Mouse (Mus musculus): ENCODE measurements around the gene Tubgcp5.
"Not testable (repeated sequence)": the region's sequence is repeated elsewhere in the genome, so short reads cannot be mapped to it uniquely, and the experiment has no call there.

Tubgcp5 gene

DNA sequence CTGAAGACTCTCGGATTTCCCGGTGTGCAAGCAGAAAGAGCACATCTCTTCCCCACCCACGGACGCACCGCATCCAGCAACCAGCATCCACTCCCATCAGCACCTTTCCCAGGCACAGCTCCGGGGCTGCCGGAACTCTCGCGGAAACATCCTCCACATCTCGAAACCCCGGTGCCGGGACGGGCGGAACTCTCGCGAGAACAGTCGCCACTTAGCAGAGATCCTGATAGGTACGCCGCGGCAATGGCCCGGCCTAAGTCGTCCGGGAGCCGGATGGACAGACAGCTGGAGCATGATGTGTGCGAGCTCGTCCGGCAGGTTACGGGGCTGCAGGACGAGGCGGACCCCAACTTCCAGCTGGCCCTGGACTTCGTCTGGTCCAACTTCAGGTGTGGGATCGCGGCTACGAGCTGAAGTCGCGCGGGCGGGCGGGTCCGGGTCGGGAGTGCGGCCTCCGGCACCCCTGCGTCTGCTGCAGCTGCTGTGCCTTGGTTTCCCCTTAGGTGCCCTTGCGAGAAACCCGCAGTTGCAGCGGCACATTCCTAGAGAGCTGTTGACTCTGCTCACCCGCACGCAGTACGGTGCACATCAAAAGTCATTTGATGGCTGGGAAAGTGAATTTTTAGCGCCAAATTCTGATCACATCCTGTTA lies at the start of gene Tubgcp5:
Gene Tubgcp5 (plus strand): TSS at position 203 of the 652 bp plus-strand sequence.
- DNase-seq (ENCODE audit: low spot score in 2 of 2): peak; percentile 96 to 97

DNA sequence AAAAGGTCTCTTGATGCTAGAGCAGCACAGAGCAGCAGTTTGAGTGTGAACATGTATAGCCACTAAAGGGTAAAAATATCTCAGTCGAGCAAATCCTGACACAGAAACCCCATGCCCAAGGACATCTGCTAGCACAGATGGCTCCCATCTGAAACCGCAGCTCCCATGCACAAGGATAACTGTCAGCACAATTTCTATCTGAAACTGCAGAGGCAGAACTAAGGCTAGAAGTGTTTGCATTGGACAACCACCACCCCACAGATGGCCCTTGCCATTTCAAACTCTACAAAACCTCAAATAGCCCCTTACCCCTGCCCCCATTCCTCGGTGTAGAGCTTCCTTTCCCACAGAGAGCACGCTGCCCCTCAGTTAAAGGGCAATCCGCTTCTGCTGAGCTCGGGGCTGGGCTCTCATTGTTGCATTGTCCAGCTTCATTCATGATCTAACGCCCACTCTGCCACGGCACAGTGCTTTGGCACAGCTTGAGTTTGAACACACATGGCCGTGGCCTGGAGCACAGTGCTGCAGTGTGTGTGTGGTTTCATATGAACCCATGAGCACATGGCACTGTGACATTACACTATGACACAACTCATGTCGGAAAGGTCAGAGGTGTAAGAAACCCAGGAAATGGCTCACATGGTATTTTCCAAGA lies 49.3 kb upstream of the Tubgcp5 start:
- no peak for DNase-seq (ENCODE audit: low spot score in 2 of 2)

- no peak for DNase-seq (ENCODE audit: low spot score in 2 of 2)
Measured at GRCm38 (mm10) chr7:55750841-55751240, 43.1 kb upstream of the Tubgcp5 start.

DNA sequence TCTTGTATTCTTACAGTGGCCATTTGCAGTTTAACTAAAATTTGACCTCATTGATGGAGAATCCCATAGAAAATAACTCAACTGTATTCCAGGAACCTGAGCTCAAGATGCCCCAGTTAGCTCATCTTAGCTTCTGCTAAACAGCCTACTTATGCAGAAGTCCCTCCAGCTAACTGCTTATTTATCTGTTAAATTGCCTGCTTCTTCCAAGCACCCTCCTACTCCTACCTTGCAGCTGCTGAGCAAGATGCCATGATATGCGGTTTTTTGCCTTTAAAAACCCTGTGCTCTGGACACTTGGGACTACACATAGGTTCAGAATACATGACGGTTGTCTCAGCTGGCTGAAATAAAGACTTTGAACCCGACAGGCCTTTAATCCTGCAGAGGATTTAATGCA lies 34.6 kb upstream of the Tubgcp5 start:
- DNase-seq (ENCODE audit: low spot score in 2 of 2): no peak

DNA sequence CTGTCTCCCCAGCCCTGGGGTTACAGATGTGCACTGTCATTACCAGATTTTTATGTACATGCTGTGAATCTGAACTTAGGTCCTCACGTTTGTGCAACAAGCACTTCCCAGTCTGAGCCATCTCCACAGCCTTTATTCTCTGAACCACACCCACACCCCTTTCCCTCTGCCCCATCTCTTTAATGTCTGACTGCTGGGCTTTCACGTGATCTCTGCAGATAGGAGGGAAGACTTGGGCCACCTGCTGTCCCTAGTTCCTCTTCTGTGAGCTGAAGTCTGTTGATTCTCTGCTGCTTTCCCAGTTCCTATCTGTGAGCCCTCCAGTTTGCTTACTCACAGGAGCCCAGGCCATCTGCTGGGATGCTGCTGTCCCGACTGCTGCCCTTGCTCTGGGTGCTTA lies 26.0 kb upstream of the Tubgcp5 start, which contains the start of gene Siglech:
Gene Siglech (plus strand): TSS at position 253 of the 400 bp plus-strand sequence.
- peak; percentile 18 to 31 for DNase-seq (ENCODE audit: low spot score in 2 of 2)

DNA sequence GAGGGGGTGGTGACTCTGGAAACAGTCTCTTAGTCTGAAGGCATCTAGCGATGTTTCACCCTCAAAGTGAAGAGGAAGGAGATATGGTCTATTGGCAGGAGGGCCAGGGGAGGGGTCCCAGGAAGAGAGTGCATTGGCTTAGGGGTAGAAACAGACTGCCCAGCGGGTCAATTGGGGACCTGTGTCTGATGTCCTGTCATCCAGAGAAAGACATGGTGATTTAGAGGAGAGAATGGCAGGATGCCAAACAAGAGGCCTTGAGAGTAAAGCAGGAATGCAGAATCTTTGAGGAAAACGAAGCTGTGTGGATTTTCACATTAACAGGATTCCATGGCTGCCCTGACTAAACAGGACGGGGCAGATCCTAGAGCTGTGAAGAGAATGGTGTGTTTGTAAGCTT lies 13.9 kb upstream of the Tubgcp5 start:
- DNase-seq (ENCODE audit: low spot score in 2 of 2): no peak

DNA sequence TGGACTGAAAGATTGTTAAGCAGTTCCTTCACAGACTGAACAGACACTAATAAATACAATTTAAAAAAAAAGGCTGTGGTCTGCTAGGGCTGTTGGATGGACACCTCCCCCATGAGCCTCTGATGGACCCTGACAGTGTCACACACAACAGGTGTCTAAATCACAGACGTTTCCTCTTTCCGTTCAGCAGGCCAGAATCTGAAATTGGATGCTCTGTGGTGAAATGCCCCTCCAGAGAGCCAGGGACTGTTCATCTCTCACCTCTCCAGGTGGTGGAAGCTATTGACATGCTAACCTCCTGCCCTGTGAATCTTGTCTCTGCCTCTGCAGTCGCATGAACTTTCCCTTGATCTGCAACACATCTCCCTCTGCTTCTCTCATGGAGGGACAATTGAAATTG lies 11.5 kb upstream of the Tubgcp5 start:
- peak in 1 of 2 experiments; percentile 22 for DNase-seq (ENCODE audit: low spot score in 2 of 2)

DNA sequence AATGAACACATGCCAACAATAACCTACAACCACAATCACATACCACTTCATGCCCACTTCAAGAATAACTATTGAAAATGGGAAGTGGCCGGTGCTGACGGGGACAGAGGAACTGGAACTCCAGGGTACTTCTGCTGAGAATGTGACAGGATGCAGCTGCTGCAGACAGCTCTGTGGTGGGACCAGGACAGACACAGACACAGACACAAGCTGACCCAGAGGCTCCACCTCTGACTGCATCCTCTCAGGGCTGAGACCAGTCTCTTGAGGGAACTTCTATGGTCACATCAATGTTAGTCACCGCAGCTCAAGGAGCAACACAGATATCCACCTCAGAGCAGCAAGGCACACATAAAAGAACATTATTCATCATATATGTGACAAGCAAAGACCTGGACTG lies 9.4 kb upstream of the Tubgcp5 start:
- DNase-seq (ENCODE audit: low spot score in 2 of 2): peak; percentile 80 to 82

GRCm38 (mm10) chr7:55790586-55790985 lies 3.4 kb upstream of the Tubgcp5 start:
- DNase-seq (ENCODE audit: low spot score in 2 of 2): not testable (repeated sequence)

GRCm38 (mm10) chr7:55792280-55792679 lies 1.7 kb upstream of the Tubgcp5 start:
- DNase-seq (ENCODE audit: low spot score in 2 of 2): no peak

DNA sequence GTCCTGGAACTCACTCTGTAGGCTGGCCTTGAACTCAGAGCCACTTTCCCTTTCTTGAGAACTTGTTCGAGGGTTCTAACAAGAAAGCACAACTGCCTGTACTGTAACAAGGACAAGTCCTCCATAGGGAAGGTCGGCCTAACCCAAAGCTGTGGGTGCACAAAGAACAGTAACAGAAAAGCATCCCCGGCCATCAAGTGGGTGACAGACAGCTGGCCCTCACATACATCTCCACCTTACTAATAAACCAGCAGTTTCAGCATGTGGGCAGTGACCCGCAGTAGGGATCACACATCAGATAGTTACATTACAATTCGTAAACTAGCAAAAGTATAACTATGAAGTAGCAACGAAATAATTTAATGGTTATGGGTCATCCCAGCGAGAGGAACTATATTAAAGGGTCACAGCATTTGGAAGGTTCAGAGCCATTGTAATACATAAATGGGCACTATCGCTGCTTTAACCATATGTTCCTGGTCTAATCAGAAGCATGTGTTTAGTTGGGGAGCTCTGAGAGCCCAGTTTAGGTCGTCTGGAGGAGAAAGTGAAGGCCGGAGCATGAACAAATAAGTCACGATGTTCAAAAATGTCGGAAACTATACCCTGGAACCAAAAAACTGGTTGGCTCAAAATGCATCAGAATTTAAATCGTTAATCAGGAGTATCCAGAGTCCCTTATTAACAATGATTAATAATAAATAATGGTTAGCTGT lies 560 bp upstream of the Tubgcp5 start:
- DNase-seq (ENCODE audit: low spot score in 2 of 2): no peak

DNA sequence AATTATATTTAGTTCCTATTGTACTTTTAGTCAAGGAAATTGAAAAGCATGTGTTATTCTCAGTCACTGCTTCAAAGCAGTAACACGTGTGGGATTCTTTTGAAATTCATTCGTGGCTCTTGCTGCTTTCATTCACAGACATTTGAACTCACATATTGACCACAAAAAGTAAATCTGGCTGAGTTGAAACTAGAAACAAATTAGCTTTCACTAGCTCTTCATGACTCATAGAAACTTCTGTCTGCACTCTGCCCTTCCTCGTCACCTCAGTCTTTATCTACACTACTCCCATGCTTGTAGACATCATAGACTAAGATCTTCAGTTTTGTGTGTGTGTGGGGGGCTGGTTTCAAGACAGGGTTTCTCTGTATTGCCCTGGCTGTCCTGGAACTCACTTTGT lies 6.0 kb downstream of the Tubgcp5 start:
- DNase-seq (ENCODE audit: low spot score in 2 of 2): no peak

DNA sequence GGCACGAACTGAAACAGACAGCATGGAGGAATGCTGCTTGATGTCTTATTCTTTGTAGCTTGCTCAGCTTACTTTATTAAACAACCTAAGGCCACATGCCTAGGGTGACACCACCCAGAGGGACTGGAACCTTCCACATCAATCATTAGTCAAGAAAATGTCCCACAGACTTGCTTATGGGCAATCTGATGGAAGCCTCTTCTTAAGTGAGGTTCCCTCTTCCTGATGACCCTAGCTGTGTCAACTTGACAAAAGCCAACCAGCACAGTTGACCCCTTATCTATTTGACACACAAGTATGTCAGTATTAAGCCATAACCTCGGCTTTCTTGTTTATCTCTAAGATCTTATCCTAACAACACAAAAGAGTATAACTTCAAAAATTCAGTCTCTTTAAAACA lies 16.0 kb downstream of the Tubgcp5 start:
- no peak for DNase-seq (ENCODE audit: low spot score in 2 of 2)

GRCm38 (mm10) chr7:55824468-55824867 lies 30.5 kb downstream of the Tubgcp5 start:
- DNase-seq (ENCODE audit: low spot score in 2 of 2): no peak

DNA sequence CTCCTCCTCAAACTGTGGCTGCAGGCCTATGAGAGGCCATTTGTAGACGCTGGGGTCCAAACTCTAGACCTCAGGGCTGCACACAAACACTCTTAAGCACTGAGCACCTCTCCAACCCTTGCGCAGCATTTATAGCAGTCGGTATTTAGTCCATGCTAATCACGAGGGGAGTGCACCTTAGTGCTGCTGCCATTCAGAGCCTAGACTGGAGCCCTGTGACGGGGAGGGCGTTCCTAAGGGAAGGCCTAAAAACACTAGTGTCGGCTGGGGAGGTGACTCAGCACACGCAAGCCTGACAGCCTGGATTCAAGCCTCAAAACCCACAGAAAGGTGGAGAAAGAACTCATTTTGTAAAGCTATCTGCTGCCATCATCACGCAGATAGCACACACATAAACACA lies 33.6 kb downstream of the Tubgcp5 start:
- no peak for DNase-seq (ENCODE audit: low spot score in 2 of 2)

- no peak for DNase-seq (ENCODE audit: low spot score in 2 of 2)
Measured at GRCm38 (mm10) chr7:55836877-55837276, 42.9 kb downstream of the Tubgcp5 start.

- no peak for DNase-seq (ENCODE audit: low spot score in 2 of 2)
Measured at GRCm38 (mm10) chr7:55841445-55841844, 47.5 kb downstream of the Tubgcp5 start, which contains the start of gene Cyfip1. Cyfip1 (plus strand) TSS chr7:55841745.

DNA sequence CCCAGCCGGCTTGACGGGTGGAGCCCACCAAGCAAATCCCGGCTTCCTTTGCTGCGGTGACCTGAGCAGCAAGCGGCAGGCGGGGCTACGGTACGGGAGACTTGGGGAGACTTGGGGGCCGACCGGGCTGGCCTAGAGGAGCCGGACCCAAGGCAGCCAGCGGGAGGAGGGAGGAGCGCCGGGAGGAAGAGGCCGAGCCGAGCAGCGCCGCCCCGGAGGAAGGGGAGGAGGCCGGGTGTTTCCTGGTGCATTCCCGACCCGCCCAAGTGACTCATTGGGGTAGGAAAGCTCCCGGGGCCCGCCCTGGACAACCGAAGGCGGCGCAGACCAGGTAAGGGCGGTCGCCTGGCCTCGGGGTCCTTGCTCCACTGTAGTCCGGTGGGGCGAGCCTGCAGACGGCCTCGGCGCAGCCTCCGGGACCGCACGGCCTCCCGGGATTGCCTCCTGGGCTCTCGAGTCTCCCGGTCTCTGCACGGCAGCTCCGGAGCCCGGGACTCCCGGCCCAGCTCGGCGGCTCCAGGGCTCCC lies 48.1 kb downstream of the Tubgcp5 start:
- DNase-seq (ENCODE audit: low spot score in 2 of 2): peak; percentile 74

DNA sequence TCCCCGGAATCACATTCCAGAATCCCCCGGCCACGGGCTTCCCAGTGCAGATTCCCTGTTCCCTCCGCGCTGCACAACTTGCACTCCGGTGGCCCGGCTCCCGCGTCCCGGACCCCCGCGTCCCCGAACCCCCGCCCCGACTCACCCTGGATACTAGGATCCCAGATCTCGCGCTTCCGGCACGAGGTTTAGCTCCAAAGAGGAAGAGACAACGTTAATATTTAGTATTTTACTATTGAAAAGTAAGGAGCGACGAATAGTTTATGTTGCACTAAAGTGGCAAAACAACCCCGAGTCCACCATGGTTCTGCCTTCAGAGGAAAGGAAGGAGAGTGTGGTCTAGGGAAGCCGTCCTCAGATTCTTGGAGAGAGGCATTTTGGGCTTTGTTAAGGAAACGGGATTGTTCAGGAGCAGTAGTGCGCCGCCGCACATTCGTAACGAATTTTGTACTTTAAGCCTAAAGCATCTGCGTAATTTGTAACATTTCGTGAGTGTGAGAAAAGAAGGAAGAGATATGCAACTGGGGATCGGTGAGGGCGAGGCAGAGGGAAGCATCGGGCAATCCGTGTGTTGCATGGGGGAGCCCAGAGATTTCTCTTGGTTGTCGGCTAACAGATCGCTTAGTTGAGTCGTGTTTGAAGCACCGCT lies 48.7 kb downstream of the Tubgcp5 start:
- no peak for DNase-seq (ENCODE audit: low spot score in 2 of 2)

DNA sequence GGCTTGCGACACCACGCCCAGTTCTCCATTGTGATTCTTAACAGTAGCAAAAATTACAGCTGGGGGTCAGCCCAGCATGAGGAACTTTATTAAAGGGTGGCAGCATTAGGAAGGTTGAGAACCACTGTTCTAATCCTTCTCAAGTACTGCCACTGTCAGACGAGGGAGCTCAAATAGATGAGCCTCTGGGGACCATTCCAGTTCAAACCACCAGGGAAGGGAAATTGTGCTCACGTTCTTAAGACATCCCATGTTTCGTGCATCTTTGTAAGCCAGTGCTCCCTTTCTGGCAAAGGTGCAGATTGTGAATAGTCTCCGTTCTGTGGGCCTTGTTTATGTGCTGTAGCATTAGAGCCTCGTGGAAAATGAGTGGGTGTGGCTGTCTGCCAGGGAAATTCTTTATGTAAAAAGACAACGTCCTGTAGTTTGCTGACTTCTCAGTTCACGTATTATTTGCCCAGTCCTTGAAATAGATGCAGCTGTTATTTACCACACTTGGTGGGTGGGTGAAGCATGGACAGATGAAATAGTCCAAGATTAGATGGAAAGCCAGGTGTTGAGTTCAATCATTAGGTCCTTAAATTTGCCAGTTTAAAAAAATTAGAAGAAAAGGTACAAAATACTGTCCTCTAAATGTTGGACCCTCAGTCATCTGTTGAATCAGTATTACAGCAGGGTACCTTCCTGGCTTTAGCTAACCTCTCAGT lies 52.8 kb downstream of the Tubgcp5 start:
- no peak for DNase-seq (ENCODE audit: low spot score in 2 of 2)

GRCm38 (mm10) chr7:55849948-55850571 lies 56.1 kb downstream of the Tubgcp5 start:
- no peak for DNase-seq (ENCODE audit: low spot score in 2 of 2)

All from spleen, postnatal 36 days (tissue).